Mouse (Mus musculus): ENCODE data around the gene Zc3h12c. TPM values are rescaled to one million over a fixed set of nuclear protein-coding genes. Genes with fewer than 3 reads are reported as not detected.
A peak's percentile ranks its signal among the peaks of the same experiment; 100 is the strongest.

Zc3h12c gene
- 10 to 100 TPM in 1 of 2 experiments, 1 to 10 TPM in 1; 9.2 to 10.4 TPM for total RNA-seq (2021)

GRCm38 (mm10) chr9:52167863-52168685 lies at the start of gene Zc3h12c:
Gene Zc3h12c (minus strand): TSS chr9:52168572.
- peak; percentile 46 to 66 for DNase-seq (ENCODE audit: extremely low spot score in 1 of 2, low spot score in 1 of 2)

DNA sequence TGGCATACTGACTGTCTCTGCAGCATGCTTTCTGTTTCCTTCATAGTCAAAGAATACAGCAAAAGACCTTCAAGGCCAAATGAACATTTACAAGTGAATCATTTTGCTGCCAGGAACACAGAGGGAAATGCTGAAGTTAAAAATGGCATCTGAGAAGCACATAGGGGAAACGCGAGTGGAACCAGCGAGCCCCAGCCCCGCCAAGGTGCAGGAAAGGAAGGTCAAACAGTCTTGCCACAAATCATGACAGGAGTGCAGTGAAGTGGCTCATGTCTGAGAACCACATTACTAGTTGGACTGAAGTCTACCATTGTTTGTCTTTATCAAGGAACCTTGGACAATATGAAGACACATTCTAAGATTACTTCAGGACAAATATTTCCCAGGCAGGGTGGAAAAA lies 49.3 kb upstream of the Zc3h12c start:
- DNase-seq (ENCODE audit: extremely low spot score in 1 of 2, low spot score in 1 of 2), result no peak

DNA sequence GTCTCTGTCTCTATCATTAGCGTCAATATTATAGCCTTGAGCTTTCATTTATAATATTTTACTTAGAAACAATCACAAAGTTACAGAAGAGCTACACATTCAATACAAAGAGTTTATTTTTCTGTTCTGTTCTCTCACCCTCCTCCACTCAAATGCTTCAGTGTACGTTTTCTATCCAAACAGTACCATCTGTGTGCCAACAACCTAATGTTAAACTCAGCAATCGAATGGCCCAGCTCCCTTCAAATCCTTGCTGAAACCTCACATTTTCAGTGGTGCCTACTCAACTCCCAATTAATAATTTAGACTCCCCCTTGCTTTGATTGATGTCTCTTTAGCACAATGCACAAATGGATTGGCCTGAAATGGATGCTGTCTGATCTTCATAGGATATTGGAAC lies 46.9 kb upstream of the Zc3h12c start:
- no peak for DNase-seq (ENCODE audit: extremely low spot score in 1 of 2, low spot score in 1 of 2)

DNA sequence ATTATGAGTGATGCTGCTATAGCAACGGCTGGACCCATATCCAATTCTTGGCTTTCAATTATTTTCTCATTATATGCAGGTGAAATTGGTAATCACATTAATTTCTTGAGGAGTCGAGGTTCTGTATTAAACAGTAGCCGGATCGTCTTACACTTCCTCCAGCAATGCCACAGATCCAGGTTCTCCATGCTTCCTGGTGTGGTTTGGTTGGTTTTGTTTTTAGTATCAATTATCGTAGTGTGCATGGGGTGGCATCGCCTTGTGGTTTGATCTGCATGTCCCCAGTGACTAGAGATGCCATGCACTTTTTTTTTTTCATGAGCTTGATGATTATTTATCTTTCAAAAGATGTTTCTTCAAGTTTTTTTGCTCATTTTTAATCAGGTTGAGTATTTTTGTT lies 44.0 kb upstream of the Zc3h12c start:
- no peak for DNase-seq (ENCODE audit: extremely low spot score in 1 of 2, low spot score in 1 of 2)

DNA sequence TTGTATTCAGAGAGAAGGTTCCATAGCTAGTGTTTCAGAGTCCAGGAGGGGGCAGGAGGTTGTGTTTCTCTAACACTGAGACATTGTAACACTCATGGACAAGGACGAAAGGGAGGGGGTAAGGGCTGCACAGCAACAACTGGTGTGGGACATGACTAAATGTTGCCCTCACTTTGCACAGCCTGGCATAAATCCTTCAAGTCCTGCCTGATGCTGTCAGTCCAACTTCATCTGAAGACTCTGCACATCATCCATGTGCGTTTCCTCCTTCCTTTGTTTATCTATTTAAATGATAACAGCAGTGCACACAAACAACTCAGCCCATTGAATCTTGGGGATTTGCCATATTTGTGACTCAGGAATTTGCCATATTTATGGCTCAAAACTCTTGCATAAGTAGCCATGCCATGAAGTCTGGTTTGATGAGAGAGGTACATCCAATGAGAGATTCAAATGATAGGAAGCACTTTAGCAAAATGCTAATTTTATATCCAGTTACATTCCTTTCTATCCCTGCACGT lies 40.2 kb upstream of the Zc3h12c start:
- DNase-seq (ENCODE audit: extremely low spot score in 1 of 2, low spot score in 1 of 2), result no peak

GRCm38 (mm10) chr9:52203189-52203588 lies 34.8 kb upstream of the Zc3h12c start:
- peak in 1 of 2 experiments; percentile 25 for DNase-seq (ENCODE audit: extremely low spot score in 1 of 2, low spot score in 1 of 2)

DNA sequence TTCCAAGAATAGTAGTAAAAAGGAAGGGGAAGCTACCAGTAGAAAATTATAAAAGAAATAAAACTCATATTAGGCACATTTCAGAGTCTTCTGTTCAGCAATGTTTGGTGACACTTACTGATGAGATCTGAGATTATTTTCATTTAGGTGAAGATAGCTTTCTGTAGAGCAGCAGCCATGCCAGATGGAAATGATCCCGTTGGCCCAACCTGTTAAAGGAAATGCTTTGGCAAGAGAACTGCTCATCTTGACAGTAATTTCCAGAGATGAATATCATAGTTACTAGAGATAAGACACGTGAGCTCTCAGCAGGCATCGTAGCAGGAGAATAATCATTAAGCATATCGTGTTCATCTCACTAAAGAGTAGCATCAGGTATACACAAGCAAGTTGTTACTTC lies 31.9 kb upstream of the Zc3h12c start:
- DNase-seq (ENCODE audit: extremely low spot score in 1 of 2, low spot score in 1 of 2), result no peak

DNA sequence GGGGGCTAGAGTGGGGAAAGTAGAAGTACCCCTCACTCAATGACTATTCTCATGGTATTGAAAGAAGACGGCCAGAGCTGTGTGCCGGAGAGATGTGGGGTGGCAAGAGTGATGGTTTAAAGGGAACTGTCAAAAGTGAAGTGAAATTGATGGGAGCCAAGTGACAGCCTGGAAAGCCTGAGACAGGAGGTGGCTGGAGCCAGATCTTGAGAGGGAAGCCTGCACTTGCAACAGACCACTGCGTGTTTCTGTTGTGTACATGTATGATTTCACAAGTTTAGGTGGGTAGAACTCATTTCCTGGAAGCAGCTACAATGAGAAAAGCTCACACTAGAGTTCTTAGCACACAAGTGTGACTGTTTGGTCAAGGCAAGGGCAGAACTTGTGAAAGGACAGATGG lies 27.5 kb upstream of the Zc3h12c start:
- no peak for DNase-seq (ENCODE audit: extremely low spot score in 1 of 2, low spot score in 1 of 2)

GRCm38 (mm10) chr9:52193851-52194250 lies 25.5 kb upstream of the Zc3h12c start:
- DNase-seq (ENCODE audit: extremely low spot score in 1 of 2, low spot score in 1 of 2), result no peak

DNA sequence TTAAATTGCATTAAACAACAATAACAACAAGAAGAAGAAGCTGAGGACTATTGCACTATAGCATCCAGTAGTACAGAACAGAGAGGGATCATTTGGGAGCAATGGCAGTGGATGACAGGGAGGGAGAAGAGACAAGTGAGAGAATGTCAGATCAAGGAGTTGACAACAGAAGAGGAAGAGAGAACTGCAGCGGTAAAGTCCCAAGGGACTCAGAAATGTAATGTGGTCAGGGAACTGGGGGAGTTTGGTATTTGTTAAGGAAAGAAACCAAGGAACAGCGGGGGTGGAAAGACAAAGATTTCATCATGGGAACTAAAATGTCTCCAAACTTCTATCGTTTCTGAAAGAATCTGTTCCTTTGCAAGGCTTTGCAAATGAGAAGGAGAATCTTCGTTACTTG lies 22.5 kb upstream of the Zc3h12c start:
- DNase-seq (ENCODE audit: extremely low spot score in 1 of 2, low spot score in 1 of 2), result no peak

GRCm38 (mm10) chr9:52188106-52188505 lies 19.7 kb upstream of the Zc3h12c start:
- DNase-seq (ENCODE audit: extremely low spot score in 1 of 2, low spot score in 1 of 2), result no peak

GRCm38 (mm10) chr9:52186296-52186941 lies 18.0 kb upstream of the Zc3h12c start:
- no peak for DNase-seq (ENCODE audit: extremely low spot score in 1 of 2, low spot score in 1 of 2)

- DNase-seq (ENCODE audit: extremely low spot score in 1 of 2, low spot score in 1 of 2), result no peak
Observed at GRCm38 (mm10) chr9:52181419-52181818, 13.0 kb upstream of the Zc3h12c start.

DNA sequence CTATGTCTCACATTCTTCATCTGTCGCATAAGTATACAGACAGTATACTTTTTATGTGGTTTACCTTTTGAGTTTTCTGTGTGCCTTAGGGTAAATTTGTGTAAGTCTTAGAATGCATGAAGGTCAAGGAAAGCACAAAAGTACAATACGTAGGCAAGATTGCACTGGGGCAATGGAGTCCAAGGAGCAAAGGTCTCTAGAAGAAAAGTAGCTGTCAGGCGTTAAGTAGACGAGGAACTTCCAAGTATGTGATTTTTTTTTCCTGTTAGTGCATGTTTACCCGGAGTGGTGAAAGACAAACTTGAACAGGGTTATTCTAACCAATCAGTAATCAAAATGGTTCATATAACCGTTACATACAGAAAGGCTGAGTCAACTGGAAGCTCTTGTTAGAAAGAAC lies 12.5 kb upstream of the Zc3h12c start:
- DNase-seq (ENCODE audit: extremely low spot score in 1 of 2, low spot score in 1 of 2), result no peak

GRCm38 (mm10) chr9:52175257-52175859 lies 7.0 kb upstream of the Zc3h12c start:
- DNase-seq (ENCODE audit: extremely low spot score in 1 of 2, low spot score in 1 of 2), result no peak

DNA sequence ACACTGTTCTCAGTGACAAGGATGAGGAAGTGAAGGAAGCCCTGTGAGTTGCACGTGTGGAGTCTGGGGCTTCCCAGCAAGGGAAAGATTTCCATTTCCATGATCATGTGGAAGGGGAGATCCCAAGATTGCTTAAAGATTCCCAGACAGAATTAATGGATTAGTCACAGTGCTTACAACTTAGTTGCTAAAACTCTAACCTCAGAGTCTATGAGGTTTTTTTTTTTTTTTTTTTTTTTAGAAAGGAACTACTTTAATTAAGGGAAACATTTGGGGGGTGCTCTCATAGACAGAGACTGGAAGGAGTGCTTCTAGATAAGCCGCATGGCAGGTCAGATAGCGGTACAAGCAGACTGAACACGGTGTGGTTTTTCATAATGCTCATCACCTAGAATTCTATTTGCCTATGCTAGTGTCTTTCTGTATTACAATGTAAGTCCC lies 6.3 kb upstream of the Zc3h12c start:
- no peak for DNase-seq (ENCODE audit: extremely low spot score in 1 of 2, low spot score in 1 of 2)

DNA sequence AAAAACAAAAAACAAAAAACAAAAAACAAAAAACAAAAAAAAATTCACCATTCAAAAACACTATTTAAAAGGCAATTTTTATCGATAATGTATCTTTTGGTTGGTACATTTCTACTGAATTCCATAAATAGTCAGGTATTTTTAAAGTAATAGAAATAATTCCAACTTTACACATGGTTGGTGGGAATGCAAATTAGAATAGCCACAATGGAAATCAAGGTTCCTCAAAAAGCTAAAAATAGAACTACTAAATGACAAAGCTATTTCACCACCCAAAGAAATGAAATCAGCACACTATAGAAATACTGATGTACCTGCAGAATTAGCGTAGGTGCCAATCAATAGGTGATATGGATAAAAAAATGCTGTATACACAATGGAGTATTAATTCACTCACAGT lies 5.6 kb upstream of the Zc3h12c start:
- DNase-seq (ENCODE audit: extremely low spot score in 1 of 2, low spot score in 1 of 2), result no peak

- DNase-seq (ENCODE audit: extremely low spot score in 1 of 2, low spot score in 1 of 2), result no peak
Observed at GRCm38 (mm10) chr9:52172550-52172949, 4.2 kb upstream of the Zc3h12c start.

- DNase-seq (ENCODE audit: extremely low spot score in 1 of 2, low spot score in 1 of 2), result no peak
Observed at GRCm38 (mm10) chr9:52170671-52171070, 2.3 kb upstream of the Zc3h12c start.

DNA sequence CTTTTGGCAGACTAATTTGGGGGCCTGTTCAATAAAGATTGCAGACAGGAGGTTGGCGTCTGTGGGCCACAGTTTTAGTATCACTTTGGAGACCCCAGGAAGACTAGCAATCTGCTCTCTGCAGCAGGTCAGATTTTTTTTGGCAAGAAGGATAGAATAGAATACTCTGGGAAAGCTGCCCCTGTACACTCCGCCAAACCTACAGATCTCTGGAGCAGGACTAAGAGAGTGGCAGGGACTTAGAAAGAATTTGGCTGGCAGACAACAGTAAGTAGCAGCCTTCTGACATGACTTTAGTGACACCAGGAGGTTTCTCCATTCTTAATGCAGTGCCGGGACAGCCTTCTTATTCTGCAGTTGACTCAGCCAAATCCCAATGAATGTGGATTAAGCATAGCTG lies 1.8 kb upstream of the Zc3h12c start:
- DNase-seq (ENCODE audit: extremely low spot score in 1 of 2, low spot score in 1 of 2), result no peak

GRCm38 (mm10) chr9:52168686-52169270 lies 406 bp upstream of the Zc3h12c start:
- peak; percentile 55 to 62 for DNase-seq (ENCODE audit: extremely low spot score in 1 of 2, low spot score in 1 of 2)

Measured in layer of hippocampus, postnatal 25 days (tissue).